Mouse (Mus musculus) liver, postnatal 0 days (tissue): ENCODE results near the gene Atxn7l1. TPM values are rescaled to one million over a fixed set of nuclear protein-coding genes. Genes with fewer than 3 reads are reported as not detected.

ENCODE experiments used
- ATAC-seq: fragments of 200-750 bp; cut with Nextera tagmentation; 2 replicates; pipeline ENCODE4 v1.8.0; 2017; ENCODE audit warnings: mild to moderate bottlenecking, moderate library complexity
- DNase-seq: peaks from one replicate; pipeline ENCODE4 v3.0.0-alpha.2; 2016
- H3K27ac ChIP-seq: fragments of 300-500 bp; sonication (generic); 2 replicates; pipeline ENCODE4 v1.5.1; 2014; ENCODE audit warnings: antibody characterized with exemption, moderate library complexity, mild to moderate bottlenecking, low read depth
- H3K27me3 ChIP-seq: fragments of 300-500 bp; sonication (generic); 2 replicates; pipeline ENCODE4 v1.6.1; 2014; ENCODE audit warnings: low read length, control low read depth, mixed read lengths; ENCODE audit not compliant: insufficient read depth
- H3K36me3 ChIP-seq: fragments of 300-500 bp; sonication (generic); replicated peaks from 2 replicates; pipeline ENCODE4 v1.6.1; 2014; ENCODE audit warnings: mild to moderate bottlenecking, control low read depth, low read length, moderate library complexity, mixed read lengths; ENCODE audit not compliant: insufficient read depth
- H3K4me1 ChIP-seq: fragments of 300-500 bp; sonication (generic); 2 replicates; pipeline ENCODE4 v1.6.1; 2014; ENCODE audit warnings: antibody characterized with exemption, mild to moderate bottlenecking, control low read depth; ENCODE audit not compliant: insufficient read depth
- H3K4me2 ChIP-seq: fragments of 300-500 bp; sonication (generic); 2 replicates; pipeline ENCODE4 v1.6.1; 2014; ENCODE audit warnings: low read depth, mild to moderate bottlenecking, low read length, moderate library complexity, mixed read lengths
- H3K4me3 ChIP-seq: fragments of 300-500 bp; sonication (generic); 2 replicates; pipeline ENCODE4 v1.5.1; 2014; ENCODE audit warnings: low read depth, low read length
- H3K9ac ChIP-seq: fragments of 300-500 bp; sonication (generic); replicated peaks from 2 replicates; pipeline ENCODE4 v1.6.1; 2014; ENCODE audit warnings: mild to moderate bottlenecking, moderate library complexity
- H3K9me3 ChIP-seq: fragments of 300-500 bp; sonication (generic); 2 replicates; pipeline ENCODE4 v1.6.1; 2016; ENCODE audit warnings: mild to moderate bottlenecking, control low read depth, low read length, mixed read lengths
- CTCF ChIP-seq: sonication (generic); IDR thresholded peaks from 2 replicates; pipeline ENCODE4 v1.5.1; 2016; ENCODE audit warnings: antibody characterized with exemption, low read depth
- EP300 ChIP-seq: IDR thresholded peaks from 2 replicates; pipeline ENCODE4 v1.6.1; 2016; ENCODE audit warnings: antibody characterized with exemption, low read depth, mild to moderate bottlenecking
- WGBS: fragments of 180-500 bp; shearing (Covaris S2); extraction: QIAGEN DNeasy Blood & Tissue Kit; methylation state at CpG from one replicate; pipeline ENCODE4 v1.1.7; 2014; ENCODE audit not compliant: insufficient replicate concordance; 5-methylcytosine and 5-hydroxymethylcytosine counted together
- polyA plus RNA-seq: library from polyadenylated mRNA; unstranded; fragments of >200 nt; fragmentation: Nextera tagmentation; extraction: Ambion mirVana; gene quantifications from 2 replicates; pipeline ENCODE4 v1.2.1, GENCODE M21; 2015

Atxn7l1 gene
- polyA plus RNA-seq, 1 experiment from 2014 or later, result 8.5 TPM

GRCm38 (mm10) chr12:33236344-33237049 is 89.0 kb downstream of the Atxn7l1 start:
- Histone ChIP-seq H3K27me3 (no peaks in the 10 kb centered on the region), H3K4me2 (no peak overlapping the region), H3K4me3 (no peak overlapping the region), H3K4me1 (no peaks in the 10 kb centered on the region), H3K27ac (no peak overlapping the region), H3K36me3 (no peaks in the 10 kb centered on the region), H3K9ac (no peak overlapping the region), H3K9me3 (0 out of 2 replicates have a peak, but pooled peaks cover 2% of the 10 kb centered on the region)
- no peak for TF ChIP-seq EP300
- TF ChIP-seq CTCF, result peak; percentile 35
- no peak for DNase-seq
- ATAC-seq, result no peak
- 80% methylated on average over 11 of the region's 11 CpGs for WGBS

DNA sequence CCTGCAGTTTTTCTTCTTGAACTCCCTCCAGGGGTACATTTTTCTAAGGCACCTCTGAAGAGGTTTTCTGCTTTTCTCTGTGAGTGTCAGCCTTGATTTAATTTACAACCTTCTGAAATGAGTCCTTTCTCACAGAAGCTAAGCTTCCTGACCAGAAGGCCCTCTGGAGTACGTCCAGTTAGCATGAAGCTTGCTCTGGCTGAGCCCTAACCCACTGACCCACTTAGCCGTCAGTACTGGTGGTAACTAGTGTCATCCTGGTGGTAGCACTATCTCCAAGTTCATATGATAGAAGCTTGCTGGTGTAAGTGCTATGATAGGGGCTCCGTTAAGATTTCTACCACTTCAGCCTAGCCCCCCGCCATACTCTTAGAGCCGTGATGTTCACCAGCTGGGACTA is 89.6 kb downstream of the Atxn7l1 start:
- Histone ChIP-seq H3K9ac (no peak overlapping the region), H3K27ac (no peak overlapping the region), H3K36me3 (no peaks in the 10 kb centered on the region), H3K27me3 (no peaks in the 10 kb centered on the region), H3K4me2 (no peak overlapping the region), H3K4me1 (no peaks in the 10 kb centered on the region), H3K9me3 (0 out of 2 replicates have a peak, but pooled peaks cover 2% of the 10 kb centered on the region), H3K4me3 (no peak overlapping the region)
- no peak for ATAC-seq
- WGBS, result 76% methylated on average over 5 of the region's 5 CpGs
- no peak for DNase-seq
- no peak for TF ChIP-seq EP300
- TF ChIP-seq CTCF, result no peak

DNA sequence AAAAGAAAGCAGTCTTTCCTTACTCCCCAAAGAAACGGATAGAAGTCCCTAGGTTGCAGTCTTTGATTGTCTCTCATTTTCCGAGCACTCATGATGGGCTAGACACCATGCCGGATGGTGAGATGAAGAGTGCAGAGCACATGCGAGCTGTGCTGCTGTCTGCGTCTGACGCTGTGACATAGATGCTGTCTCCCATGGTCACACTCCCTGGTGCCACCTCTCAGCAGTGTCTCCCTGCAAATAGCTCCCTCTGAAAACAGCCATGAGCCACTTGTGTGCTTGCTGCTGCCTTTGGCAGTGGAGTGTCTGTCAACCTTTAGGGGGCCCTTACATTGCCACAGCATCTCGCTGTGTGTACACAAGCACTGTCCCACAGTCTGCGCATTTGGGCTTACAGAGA is 95.2 kb downstream of the Atxn7l1 start:
- TF ChIP-seq CTCF (no peak), EP300 (no peak)
- DNase-seq (no peak), ATAC-seq (no peak)
- no peak overlapping the region for H3K4me3 ChIP-seq
- no peaks in the 10 kb centered on the region for H3K36me3 ChIP-seq
- no peak overlapping the region for H3K4me2 ChIP-seq
- H3K9ac ChIP-seq, result no peak overlapping the region
- H3K4me1 ChIP-seq, result no peaks in the 10 kb centered on the region; the same call in 1 of the 2 replicates
- no peak overlapping the region for H3K27ac ChIP-seq
- H3K9me3 ChIP-seq, result 0 out of 2 replicates have a peak, but pooled peaks cover 2% of the 10 kb centered on the region
- H3K27me3 ChIP-seq, result no peaks in the 10 kb centered on the region
- WGBS, result 82% methylated on average over 8 of the region's 8 CpGs

DNA sequence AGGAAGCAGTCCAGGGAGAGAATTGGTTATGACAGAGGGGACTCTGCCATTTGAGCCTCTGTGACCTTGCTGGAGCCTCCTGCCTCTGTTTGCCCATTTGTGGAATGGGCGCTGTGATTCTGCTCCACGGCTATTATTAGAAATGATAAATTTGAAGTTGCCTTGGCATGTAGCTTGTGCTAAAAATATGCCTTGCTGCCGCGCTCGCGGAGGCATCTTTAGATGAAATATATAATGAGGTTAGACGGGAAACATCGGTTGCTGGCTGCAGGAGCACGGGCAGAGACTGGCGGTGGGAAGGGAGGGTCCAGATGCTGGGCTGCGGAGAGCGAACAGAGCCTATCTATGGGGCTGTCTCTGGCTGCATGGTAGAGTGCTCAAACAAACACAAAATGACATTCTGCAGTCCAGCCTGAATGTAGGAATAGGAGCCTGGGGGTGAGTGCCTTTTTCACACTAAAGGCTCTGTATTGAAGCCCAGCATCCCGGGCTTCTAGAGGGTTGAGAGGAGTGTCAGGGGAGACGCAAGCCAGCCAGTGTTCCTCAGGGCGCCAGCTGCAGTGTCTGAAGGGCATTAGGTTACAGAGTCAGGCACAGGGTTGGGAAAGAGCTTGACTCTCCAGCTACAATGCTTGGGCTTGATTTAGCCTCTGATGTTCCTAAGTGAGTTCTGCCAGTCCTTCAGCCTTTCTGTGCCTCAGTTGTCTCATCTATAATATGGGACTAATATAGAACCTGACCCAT is 96.8 kb downstream of the Atxn7l1 start:
- 83% methylated on average over 15 of the region's 15 CpGs for WGBS
- TF ChIP-seq CTCF, result no peak
- TF ChIP-seq EP300, result no peak
- no peaks in the 10 kb centered on the region; the same call in 1 of the 2 replicates for H3K4me1 ChIP-seq
- no peak overlapping the region for H3K27ac ChIP-seq
- no peak overlapping the region for H3K4me2 ChIP-seq
- no peak overlapping the region for H3K4me3 ChIP-seq
- H3K36me3 ChIP-seq, result no peaks in the 10 kb centered on the region
- no peak overlapping the region for H3K9ac ChIP-seq
- no peaks in the 10 kb centered on the region for H3K27me3 ChIP-seq
- H3K9me3 ChIP-seq, result 0 out of 2 replicates have a peak, but pooled peaks cover 2% of the 10 kb centered on the region
- ATAC-seq, result no peak
- no peak for DNase-seq

- DNase-seq, result no peak
- H3K4me3 ChIP-seq, result no peak overlapping the region
- peaks cover 4% of the 10 kb centered on the region; the same call in 1 of the 2 replicates for H3K36me3 ChIP-seq
- no peak overlapping the region for H3K4me2 ChIP-seq
- TF ChIP-seq EP300, result no peak
- no peaks in the 10 kb centered on the region for H3K27me3 ChIP-seq
- H3K27ac ChIP-seq, result no peak overlapping the region
- no peak for ATAC-seq
- 63% methylated on average over 4 of the region's 4 CpGs for WGBS
- H3K4me1 ChIP-seq, result no peaks in the 10 kb centered on the region; the same call in 1 of the 2 replicates
- no peak overlapping the region for H3K9ac ChIP-seq
- 0 out of 2 replicates have a peak, but pooled peaks cover under 1% of the 10 kb centered on the region for H3K9me3 ChIP-seq
Measured at GRCm38 (mm10) chr12:33245455-33245854, 98.0 kb downstream of the Atxn7l1 start.

GRCm38 (mm10) chr12:33246878-33247277 is 99.4 kb downstream of the Atxn7l1 start:
- Histone ChIP-seq H3K4me2 (no peak overlapping the region), H3K27ac (no peak overlapping the region), H3K4me1 (no peaks in the 10 kb centered on the region; the same call in 1 of the 2 replicates), H3K4me3 (no peak overlapping the region), H3K9ac (no peak overlapping the region), H3K36me3 (peaks cover 5% of the 10 kb centered on the region; the same call in 1 of the 2 replicates), H3K9me3 (no peaks in the 10 kb centered on the region), H3K27me3 (no peaks in the 10 kb centered on the region)
- 75% methylated on average over 8 of the region's 8 CpGs for WGBS
- TF ChIP-seq EP300 (no peak), CTCF (no peak)
- ATAC-seq (no peak), DNase-seq (no peak)
